Mouse (Mus musculus) forebrain, embryonic 12.5 days (tissue): ENCODE measurements around the gene Cep170b. TPM values are rescaled to one million over a fixed set of nuclear protein-coding genes. Genes with fewer than 3 reads are reported as not detected.

Experiments
- ATAC-seq: fragments of 200-750 bp; cut with Nextera tagmentation; 2 replicates; pipeline ENCODE4 v1.8.0; 2017; ENCODE audit warnings: moderate TSS enrichment; ENCODE audit not compliant: low FRiP score
- H3K27ac ChIP-seq: fragments of 300-500 bp; sonication (generic); 2 replicates; pipeline ENCODE4 v1.5.1; 2016; ENCODE audit warnings: mild to moderate bottlenecking
- H3K27me3 ChIP-seq: fragments of 300-500 bp; sonication (generic); 2 replicates; pipeline ENCODE4 v1.6.1; 2016; ENCODE audit warnings: mild to moderate bottlenecking
- H3K36me3 ChIP-seq: fragments of 300-500 bp; sonication (generic); replicated peaks from 2 replicates; pipeline ENCODE4 v1.6.1; 2016; ENCODE audit warnings: mild to moderate bottlenecking
- H3K4me1 ChIP-seq: fragments of 300-500 bp; sonication (generic); 2 replicates; pipeline ENCODE4 v1.6.1; 2016
- H3K4me2 ChIP-seq: fragments of 300-500 bp; sonication (generic); 2 replicates; pipeline ENCODE4 v1.6.1; 2016; ENCODE audit warnings: mild to moderate bottlenecking, moderate library complexity
- H3K4me3 ChIP-seq: fragments of 300-500 bp; sonication (generic); replicated peaks from 2 replicates; pipeline ENCODE4 v1.5.1; 2016; ENCODE audit warnings: mild to moderate bottlenecking
- H3K9ac ChIP-seq: fragments of 300-500 bp; sonication (generic); 2 replicates; pipeline ENCODE4 v1.6.1; 2016; ENCODE audit warnings: mild to moderate bottlenecking
- H3K9me3 ChIP-seq: fragments of 300-500 bp; sonication (generic); 2 replicates; pipeline ENCODE4 v1.6.1; 2016
- WGBS: fragments of 180-500 bp; shearing (Covaris S2); methylation state at CpG from one replicate; pipeline ENCODE4 v1.1.7; 2016; 5-methylcytosine and 5-hydroxymethylcytosine counted together
- polyA plus RNA-seq: library from polyadenylated mRNA; unstranded; fragments of >200 nt; fragmentation: Nextera tagmentation; extraction: Ambion mirVana; gene quantifications from 2 replicates; pipeline ENCODE4 v1.2.1, GENCODE M21; 2016

Cep170b gene
- polyA plus RNA-seq, 1 experiment from 2014 or later, result 16.3 TPM

GRCm38 (mm10) chr12:112734108-112734820, 14.0 kb downstream of the Cep170b start:
- no peak overlapping the region for H3K4me2 ChIP-seq
- H3K4me3 ChIP-seq, result no peak overlapping the region
- H3K4me1 ChIP-seq, result no peaks in the 10 kb centered on the region
- no peaks in the 10 kb centered on the region for H3K9me3 ChIP-seq
- H3K9ac ChIP-seq, result no peak overlapping the region
- H3K27me3 ChIP-seq, result no peaks in the 10 kb centered on the region
- 87% methylated on average over 2 of the region's 2 CpGs for WGBS
- H3K27ac ChIP-seq, result no peak overlapping the region
- ATAC-seq, result no peak
- peaks cover 77% of the 10 kb centered on the region for H3K36me3 ChIP-seq

GRCm38 (mm10) chr12:112734881-112735655, 14.8 kb downstream of the Cep170b start:
- Histone ChIP-seq H3K9ac (no peak overlapping the region), H3K4me2 (no peak overlapping the region), H3K27ac (no peak overlapping the region), H3K9me3 (no peaks in the 10 kb centered on the region), H3K27me3 (no peaks in the 10 kb centered on the region), H3K4me3 (no peak overlapping the region), H3K36me3 (peaks cover 82% of the 10 kb centered on the region), H3K4me1 (no peaks in the 10 kb centered on the region)
- ATAC-seq, result no peak
- 92% methylated on average over 19 of the region's 19 CpGs for WGBS

GRCm38 (mm10) chr12:112735896-112736635, 15.8 kb downstream of the Cep170b start:
- H3K36me3 ChIP-seq, result peaks cover 85% of the 10 kb centered on the region
- H3K4me1 ChIP-seq, result no peaks in the 10 kb centered on the region
- H3K4me2 ChIP-seq, result no peak overlapping the region
- H3K27ac ChIP-seq, result no peak overlapping the region
- no peak for ATAC-seq
- H3K4me3 ChIP-seq, result no peak overlapping the region
- 87% methylated on average over 29 of the region's 29 CpGs for WGBS
- no peaks in the 10 kb centered on the region for H3K9me3 ChIP-seq
- no peak overlapping the region for H3K9ac ChIP-seq
- no peaks in the 10 kb centered on the region for H3K27me3 ChIP-seq

GRCm38 (mm10) chr12:112736636-112736925, 16.3 kb downstream of the Cep170b start:
- H3K4me1 ChIP-seq, result no peaks in the 10 kb centered on the region

GRCm38 (mm10) chr12:112737081-112737480, 16.8 kb downstream of the Cep170b start:
- H3K4me1 ChIP-seq, result no peaks in the 10 kb centered on the region
- 93% methylated on average over 7 of the region's 7 CpGs for WGBS
- H3K27ac ChIP-seq, result no peak overlapping the region
- H3K9ac ChIP-seq, result no peak overlapping the region
- H3K36me3 ChIP-seq, result peaks cover 78% of the 10 kb centered on the region
- no peaks in the 10 kb centered on the region for H3K9me3 ChIP-seq
- no peak overlapping the region for H3K4me2 ChIP-seq
- H3K27me3 ChIP-seq, result no peaks in the 10 kb centered on the region
- no peak for ATAC-seq
- H3K4me3 ChIP-seq, result no peak overlapping the region

More at GRCm38 (mm10) chr12:112736636-112736925, 16.3 kb downstream of the Cep170b start:
- Histone ChIP-seq H3K4me3 (no peak overlapping the region), H3K27ac (no peak overlapping the region), H3K36me3 (peaks cover 81% of the 10 kb centered on the region), H3K4me2 (no peak overlapping the region), H3K9ac (no peak overlapping the region), H3K9me3 (no peaks in the 10 kb centered on the region), H3K27me3 (no peaks in the 10 kb centered on the region)
- no peak for ATAC-seq
- 91% methylated on average over 10 of the region's 10 CpGs for WGBS

- Histone ChIP-seq H3K4me1 (no peaks in the 10 kb centered on the region), H3K36me3 (peaks cover 72% of the 10 kb centered on the region), H3K4me2 (no peak overlapping the region), H3K27ac (no peak overlapping the region), H3K9me3 (no peaks in the 10 kb centered on the region), H3K9ac (no peak overlapping the region), H3K27me3 (no peaks in the 10 kb centered on the region), H3K4me3 (no peak overlapping the region)
- ATAC-seq, result no peak
- 93% methylated on average over 14 of the region's 14 CpGs for WGBS
Measured at GRCm38 (mm10) chr12:112737761-112738160, 17.5 kb downstream of the Cep170b start.

- WGBS, result 93% methylated on average over 31 of the region's 31 CpGs
- peaks cover 65% of the 10 kb centered on the region for H3K36me3 ChIP-seq
Measured at GRCm38 (mm10) chr12:112738281-112739022, 18.2 kb downstream of the Cep170b start.

GRCm38 (mm10) chr12:112739023-112739568, 18.8 kb downstream of the Cep170b start:
- Histone ChIP-seq H3K4me1 (0 out of 2 replicates have a peak, but pooled peaks cover 5% of the 10 kb centered on the region), H3K36me3 (peaks cover 64% of the 10 kb centered on the region), H3K27ac (no peak overlapping the region), H3K4me2 (no peak overlapping the region), H3K9ac (no peak overlapping the region), H3K4me3 (no peak overlapping the region), H3K27me3 (no peaks in the 10 kb centered on the region), H3K9me3 (no peaks in the 10 kb centered on the region)
- 93% methylated on average over 24 of the region's 24 CpGs for WGBS
- ATAC-seq, result no peak

More at GRCm38 (mm10) chr12:112738281-112739022, 18.2 kb downstream of the Cep170b start:
- Histone ChIP-seq H3K27ac (no peak overlapping the region), H3K4me1 (0 out of 2 replicates have a peak, but pooled peaks cover 5% of the 10 kb centered on the region), H3K27me3 (no peaks in the 10 kb centered on the region), H3K4me2 (no peak overlapping the region), H3K9ac (no peak overlapping the region), H3K4me3 (no peak overlapping the region), H3K9me3 (no peaks in the 10 kb centered on the region)
- no peak for ATAC-seq

- peaks cover 45% of the 10 kb centered on the region for H3K36me3 ChIP-seq
- no peak overlapping the region for H3K4me2 ChIP-seq
- no peaks in the 10 kb centered on the region for H3K9me3 ChIP-seq
- ATAC-seq, result no peak
- H3K27ac ChIP-seq, result no peak overlapping the region
- H3K9ac ChIP-seq, result no peak overlapping the region
- H3K27me3 ChIP-seq, result no peaks in the 10 kb centered on the region
- WGBS, result 69% methylated on average over 6 of the region's 6 CpGs
- peaks cover 19% of the 10 kb centered on the region for H3K4me1 ChIP-seq
- H3K4me3 ChIP-seq, result no peak overlapping the region
Measured at GRCm38 (mm10) chr12:112742768-112743167, 22.5 kb downstream of the Cep170b start.

GRCm38 (mm10) chr12:112743168-112743975, 23.1 kb downstream of the Cep170b start:
- Histone ChIP-seq H3K9me3 (no peaks in the 10 kb centered on the region), H3K4me1 (peaks cover 19% of the 10 kb centered on the region), H3K4me2 (no peak overlapping the region), H3K4me3 (no peak overlapping the region), H3K27me3 (no peaks in the 10 kb centered on the region), H3K27ac (no peak overlapping the region), H3K36me3 (peaks cover 39% of the 10 kb centered on the region), H3K9ac (no peak overlapping the region)
- WGBS, result 61% methylated on average over 25 of the region's 25 CpGs
- ATAC-seq, result peak; percentile 64

- no peak for ATAC-seq
- H3K4me3 ChIP-seq, result no peak overlapping the region
- no peaks in the 10 kb centered on the region for H3K27me3 ChIP-seq
- H3K36me3 ChIP-seq, result peaks cover 30% of the 10 kb centered on the region
- no peaks in the 10 kb centered on the region for H3K9me3 ChIP-seq
- no peak overlapping the region for H3K27ac ChIP-seq
- H3K4me2 ChIP-seq, result no peak overlapping the region
- no peak overlapping the region for H3K9ac ChIP-seq
- peaks cover 22% of the 10 kb centered on the region for H3K4me1 ChIP-seq
- 89% methylated on average over 11 of the region's 11 CpGs for WGBS
Measured at GRCm38 (mm10) chr12:112744211-112744610, 24.0 kb downstream of the Cep170b start.
